Mouse (Mus musculus) adrenal gland, postnatal 14 days (tissue): ENCODE measurements around the gene Mtmr10. TPM values are rescaled to one million over a fixed set of nuclear protein-coding genes. Genes with fewer than 3 reads are reported as not detected.

Experiments
- DNase-seq: peaks from one replicate; pipeline ENCODE4 v3.0.0; 2021; ENCODE audit warnings: mixed read lengths
- total RNA-seq: library from RNA; stranded (reverse); gene quantifications from 2 replicates; pipeline ENCODE4 v1.2.3, GENCODE M21; 2021

The Mtmr10 gene
- total RNA-seq, 1 experiment from 2014 or later, result 26.7 TPM

GRCm38 (mm10) chr7:64291722-64292121 lies 4.3 kb downstream of the Mtmr10 start:
- DNase-seq, result no peak

- no peak for DNase-seq
These were observed 9.0 kb downstream of the Mtmr10 start for GRCm38 (mm10) chr7:64296286-64297010.

DNA sequence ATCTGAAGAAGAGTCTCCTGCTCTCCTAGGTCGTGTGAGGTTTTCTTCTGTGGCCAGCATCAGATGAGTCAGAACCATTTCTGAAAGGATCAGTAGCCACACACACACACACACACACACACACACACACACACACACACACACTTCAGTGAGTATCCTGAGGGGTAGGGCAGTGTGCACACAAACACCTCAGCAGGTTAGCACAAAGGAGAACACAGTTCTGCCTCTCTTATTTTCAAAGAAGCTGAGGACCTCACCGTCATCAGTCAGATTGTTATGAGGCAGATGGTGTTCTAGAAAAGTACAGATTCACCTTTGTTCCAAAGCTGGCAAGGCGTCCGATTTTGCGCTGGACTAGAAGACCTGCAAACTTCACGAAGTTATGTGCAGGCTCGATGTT lies 22.8 kb downstream of the Mtmr10 start:
- DNase-seq, result no peak

- DNase-seq, result no peak
These were observed 23.3 kb downstream of the Mtmr10 start for GRCm38 (mm10) chr7:64310756-64311155.

DNA sequence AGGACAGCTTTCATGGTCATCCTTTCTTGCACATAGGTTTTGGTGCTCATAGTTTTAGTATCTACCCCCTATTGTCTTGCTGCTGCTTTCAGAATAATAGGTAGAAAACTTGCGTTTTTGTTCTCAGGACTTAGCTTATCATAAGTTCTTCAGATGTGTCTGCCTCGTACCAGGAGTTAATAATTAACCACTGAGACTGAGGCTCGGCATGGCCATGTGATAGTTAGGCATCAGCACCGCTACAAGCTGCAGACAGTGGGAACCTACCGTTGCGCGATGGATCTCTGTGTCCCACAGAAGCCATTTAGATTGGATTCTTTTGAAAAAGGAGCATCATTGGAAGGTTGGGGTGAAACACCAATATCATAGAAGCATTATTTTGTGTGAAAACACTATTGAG lies 25.4 kb downstream of the Mtmr10 start:
- DNase-seq, result no peak

DNA sequence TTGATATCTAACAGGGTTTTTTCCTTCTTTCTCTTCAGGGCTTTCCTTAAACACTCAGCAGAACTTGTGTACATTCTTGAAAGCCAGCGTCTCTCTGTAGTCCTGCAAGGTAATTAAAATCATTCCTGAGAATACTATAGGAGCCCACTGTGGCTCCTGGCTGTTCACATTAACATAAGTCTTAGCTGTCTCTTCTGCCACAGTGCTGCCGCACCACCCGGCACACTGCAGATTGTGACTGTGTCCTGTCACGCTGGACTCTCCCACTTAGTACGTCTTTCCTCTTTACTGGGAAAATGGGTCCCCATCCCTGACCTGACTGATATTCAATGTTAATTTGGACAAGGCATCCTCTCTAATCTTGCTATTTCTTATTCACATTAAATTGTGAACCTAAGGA lies 33.7 kb downstream of the Mtmr10 start:
- DNase-seq, result no peak

DNA sequence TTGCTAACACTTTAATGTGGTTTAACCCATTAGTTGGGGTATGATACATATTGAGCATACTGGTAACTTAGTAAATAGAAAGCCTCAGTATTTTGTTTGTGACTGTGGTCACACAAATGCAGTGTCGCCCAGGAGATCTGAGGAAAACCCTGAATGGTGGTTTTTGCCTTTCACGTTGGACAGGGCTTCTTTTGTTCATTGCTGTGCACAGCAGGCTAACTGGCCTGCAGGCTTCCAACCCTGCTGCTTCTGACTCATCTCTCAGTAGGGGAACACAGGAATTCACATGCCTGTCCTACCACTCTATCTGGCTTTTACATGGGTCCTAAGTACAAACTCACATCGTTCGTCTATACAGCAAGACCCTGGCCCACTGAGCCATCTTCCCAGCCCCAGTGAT lies 34.2 kb downstream of the Mtmr10 start:
- no peak for DNase-seq

- peak; percentile 92 for DNase-seq
These were observed 39.4 kb downstream of the Mtmr10 start for GRCm38 (mm10) chr7:64326892-64327291.

DNA sequence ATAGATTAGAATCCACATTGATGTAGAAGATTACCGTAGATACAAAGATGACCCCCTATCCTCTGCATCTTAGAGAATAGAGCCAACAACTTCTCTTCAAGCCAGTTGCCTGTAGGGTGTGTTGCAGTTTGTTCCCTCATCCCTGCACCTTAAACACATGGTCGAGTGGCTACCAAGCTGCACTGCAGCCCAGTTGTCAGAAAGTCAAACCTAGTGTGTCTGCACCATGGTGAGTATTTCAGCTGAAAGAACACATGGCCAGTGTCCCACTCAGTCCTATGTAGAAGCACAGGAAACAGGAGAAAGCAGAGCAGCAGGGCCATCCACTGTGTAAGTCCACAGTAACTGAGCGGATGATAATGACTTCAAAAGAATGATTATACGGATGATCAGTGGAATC lies 40.0 kb downstream of the Mtmr10 start:
- DNase-seq, result no peak

- DNase-seq, result no peak
These were observed 43.9 kb downstream of the Mtmr10 start for GRCm38 (mm10) chr7:64331309-64331708.

GRCm38 (mm10) chr7:64332686-64333085 lies 45.2 kb downstream of the Mtmr10 start:
- no peak for DNase-seq

GRCm38 (mm10) chr7:64347813-64348212 lies 60.4 kb downstream of the Mtmr10 start:
- DNase-seq, result no peak

DNA sequence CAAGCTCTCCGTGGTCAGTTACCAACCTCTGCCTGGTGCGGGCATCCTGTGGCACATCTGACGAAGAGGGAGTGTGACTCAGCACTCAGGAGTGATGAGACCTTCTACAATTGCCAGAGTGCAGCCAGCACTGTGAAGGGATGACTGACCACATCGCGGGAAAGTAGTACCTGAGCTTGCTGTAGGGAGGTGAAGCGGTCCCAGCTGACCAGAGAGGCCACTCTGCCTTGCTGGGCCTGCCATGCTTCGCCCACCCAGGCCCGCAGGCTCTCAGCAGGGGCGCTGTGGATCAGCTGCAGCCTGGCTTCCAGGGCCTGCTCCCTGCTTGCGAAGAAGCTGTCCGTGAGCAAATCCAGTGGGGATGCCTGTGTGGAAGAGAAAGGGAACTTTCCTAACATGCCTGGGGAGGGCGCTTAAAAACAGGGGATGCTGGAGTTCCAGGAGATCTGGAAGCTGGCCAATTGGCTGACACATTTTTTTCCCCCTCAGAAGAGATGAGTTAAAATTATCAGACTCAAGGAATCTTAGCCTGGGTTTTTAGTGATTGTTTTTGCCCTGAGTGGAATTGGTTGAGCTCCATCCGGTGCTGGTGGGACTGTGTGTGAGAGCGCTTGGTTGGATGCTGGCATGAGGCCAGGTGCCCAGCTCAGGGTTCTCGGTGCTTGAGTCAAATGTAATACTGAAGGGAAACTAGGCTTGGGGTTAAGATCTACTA lies 61.9 kb downstream of the Mtmr10 start:
- no peak for DNase-seq

DNA sequence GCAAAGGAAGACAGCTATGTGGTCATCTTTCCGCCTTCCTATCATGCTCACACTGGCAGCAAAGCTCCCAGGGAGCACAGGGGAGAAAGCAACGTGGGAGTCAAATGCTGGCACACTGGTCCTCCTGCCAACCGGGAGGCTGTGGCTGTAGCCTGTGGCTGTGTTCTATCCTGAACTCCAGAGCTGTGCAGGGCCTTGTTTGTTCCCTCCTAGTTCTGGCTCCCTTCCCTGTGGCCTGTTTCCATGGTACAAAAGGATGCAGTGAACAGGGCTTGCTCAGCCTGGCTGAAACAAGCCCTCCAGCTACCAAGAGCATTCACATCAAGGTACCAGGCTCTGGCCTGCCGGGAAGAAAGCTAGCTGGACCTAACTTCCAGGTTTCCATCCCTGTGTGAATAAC lies 63.6 kb downstream of the Mtmr10 start:
- no peak for DNase-seq

GRCm38 (mm10) chr7:64354206-64354605 lies 66.8 kb downstream of the Mtmr10 start:
- DNase-seq, result no peak

- DNase-seq, result no peak
These were observed 69.2 kb downstream of the Mtmr10 start for GRCm38 (mm10) chr7:64356661-64357060.

GRCm38 (mm10) chr7:64357405-64357804 lies 70.0 kb downstream of the Mtmr10 start:
- peak; percentile 88 for DNase-seq

- no peak for DNase-seq
These were observed 71.2 kb downstream of the Mtmr10 start for GRCm38 (mm10) chr7:64358666-64359065.

- DNase-seq, result no peak
These were observed 72.6 kb downstream of the Mtmr10 start for GRCm38 (mm10) chr7:64359943-64360585.

- DNase-seq, result no peak
These were observed 73.1 kb downstream of the Mtmr10 start for GRCm38 (mm10) chr7:64360586-64360945.

- DNase-seq, result no peak
These were observed 78.4 kb downstream of the Mtmr10 start for GRCm38 (mm10) chr7:64365863-64366262.

DNA sequence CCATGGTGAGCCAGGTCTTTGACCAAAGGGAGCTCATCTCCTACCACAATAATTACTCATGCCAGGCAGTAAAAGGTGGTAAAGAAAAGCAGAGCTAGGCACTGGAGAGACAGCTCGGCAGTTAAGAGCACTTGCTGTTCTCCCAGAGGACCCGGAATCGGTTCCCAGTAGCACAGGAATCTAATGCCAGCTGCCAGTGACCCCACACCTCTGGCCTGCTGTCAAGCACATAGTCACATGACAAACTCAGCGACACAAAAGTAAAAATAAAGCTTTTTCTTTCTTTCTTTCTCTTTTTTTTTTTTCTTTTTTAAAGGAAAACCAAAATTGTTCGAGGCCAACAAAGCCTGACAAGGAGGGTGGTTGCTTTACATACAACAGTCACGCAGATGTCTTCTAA lies 82.4 kb downstream of the Mtmr10 start:
- peak; percentile 43 for DNase-seq
